Mouse (Mus musculus) heart, adult 2 months (tissue): Measurements from ENCODE around the gene Mitf.

Experiments used
- CTCF ChIP-seq: fragments of 200-600 bp; IDR thresholded peaks from 2 replicates; pipeline ENCODE4 v1.8.1; 2022; ENCODE audit warnings: antibody characterized with exemption, mild to moderate bottlenecking, moderate library complexity
- EP300 ChIP-seq: fragments of 200-500 bp; IDR thresholded peaks from 2 replicates; pipeline ENCODE4 v1.6.1; 2011; ENCODE audit warnings: low read depth, low read length, control low read depth; ENCODE audit not compliant: insufficient read depth

DNA sequence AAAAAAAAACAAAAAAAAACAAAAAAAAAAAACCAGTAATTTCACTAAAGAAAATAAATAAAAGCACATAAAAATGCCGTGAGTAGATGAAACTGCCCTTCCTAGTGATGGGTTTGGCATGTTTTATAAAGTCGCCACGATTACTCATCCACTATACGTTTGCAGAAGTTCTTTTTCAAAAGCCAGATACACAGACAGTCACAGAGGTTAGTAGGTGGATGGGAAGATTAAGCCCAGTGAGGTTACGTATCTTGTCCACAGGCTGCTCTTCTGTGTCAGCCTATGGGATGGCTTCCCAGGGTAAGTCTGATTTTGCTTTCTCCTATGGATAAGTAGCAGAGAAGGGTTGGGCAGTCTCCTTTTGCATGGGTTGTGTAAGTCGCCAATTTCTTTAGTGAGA, 90.3 kb downstream of the Mitf start:
- TF ChIP-seq CTCF (no peak), EP300 (no peak)
